Mouse (Mus musculus) limb, embryonic 15.5 days (tissue): Measurements from ENCODE around the gene Kcnj5. TPM values are rescaled to one million over a fixed set of nuclear protein-coding genes. Genes with fewer than 3 reads are reported as not detected.

Experiments used
- polyA plus RNA-seq: library from polyadenylated mRNA; unstranded; fragments of >200 nt; fragmentation: Nextera tagmentation; extraction: Ambion mirVana; gene quantifications from 2 replicates; pipeline ENCODE4 v1.2.1, GENCODE M21; 2015

The Kcnj5 gene
- polyA plus RNA-seq, 1 experiment from 2014 or later, result 0.14 TPM

Other genes with a start within 250 kb of the Kcnj5 start
- gene Arhgap32, start 228.2 kb downstream of the Kcnj5 start, polyA plus RNA-seq, result 9.3 and 9.7 TPM in 2 replicates
- not detected in 2 replicates for gene Kcnj1, start 28.1 kb upstream of the Kcnj5 start, polyA plus RNA-seq
- gene Fli1, start 198.5 kb upstream of the Kcnj5 start, polyA plus RNA-seq, result 21.3 and 23.4 TPM in 2 replicates